Mouse (Mus musculus) stomach, postnatal 0 days (tissue): ENCODE results near the gene Kcnj14.

Source experiments
- CTCF ChIP-seq: IDR thresholded peaks from 2 replicates; pipeline ENCODE4 v1.5.1; 2016; ENCODE audit warnings: antibody characterized with exemption, low read depth, mild to moderate bottlenecking, moderate library complexity
- EP300 ChIP-seq: optimal IDR thresholded peaks from 2 replicates; pipeline ENCODE3; 2016; ENCODE audit warnings: antibody characterized with exemption

DNA sequence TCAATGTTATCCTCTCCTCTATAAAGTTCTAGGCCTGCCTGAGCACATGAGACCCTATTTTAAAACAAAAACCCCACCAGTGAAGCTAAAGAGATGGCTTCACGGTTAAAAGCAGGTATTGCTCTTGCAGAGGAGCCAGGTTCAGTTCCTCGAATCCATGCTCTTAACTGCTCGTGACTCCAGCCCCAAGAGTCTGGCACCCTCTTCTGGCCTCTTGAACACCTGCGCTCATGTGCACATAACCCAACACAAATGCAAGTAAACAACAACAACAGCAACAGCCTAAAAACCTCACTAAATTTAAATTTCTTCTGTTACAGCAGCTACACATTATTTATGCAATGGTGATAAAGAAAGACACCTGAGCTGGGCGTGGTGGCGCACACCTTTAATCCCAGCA lies 57.1 kb downstream of the Kcnj14 start:
- TF ChIP-seq EP300 (no peak), CTCF (peak; percentile 29; the same call in 1 of the 2 replicates)
